Mouse (Mus musculus) hematopoietic stem cell, adult 5-6 weeks (primary cell): ENCODE measurements around the gene Idua. TPM values are rescaled to one million over a fixed set of nuclear protein-coding genes. Genes with fewer than 3 reads are reported as not detected.

Experiments used
- ATAC-seq, 2 experiments: fragments of 125-278 bp in 1 of 2; replicated peaks in 1 of 2; 2 replicates each; pipeline ENCODE4 v1.8.0; 2016 to 2017; ENCODE audit warnings: inconsistent platforms in 2 of 2, mild to moderate bottlenecking in 2 of 2, moderate number of reproducible peaks in 2 of 2, low read depth in 1 of 2, moderate TSS enrichment in 1 of 2; ENCODE audit not compliant: low FRiP score in 2 of 2, poor library complexity in 2 of 2, severe bottlenecking in 2 of 2, insufficient read depth in 1 of 2, low TSS enrichment in 1 of 2
- total RNA-seq: library from RNA; stranded (forward); fragments of 172-1452, 232-1000 nt; gene quantifications from 2 replicates; pipeline ENCODE4 v1.2.3, GENCODE M21; 2017

Gene Idua
- total RNA-seq, 1 experiment from 2014 or later: 10.9 TPM

DNA sequence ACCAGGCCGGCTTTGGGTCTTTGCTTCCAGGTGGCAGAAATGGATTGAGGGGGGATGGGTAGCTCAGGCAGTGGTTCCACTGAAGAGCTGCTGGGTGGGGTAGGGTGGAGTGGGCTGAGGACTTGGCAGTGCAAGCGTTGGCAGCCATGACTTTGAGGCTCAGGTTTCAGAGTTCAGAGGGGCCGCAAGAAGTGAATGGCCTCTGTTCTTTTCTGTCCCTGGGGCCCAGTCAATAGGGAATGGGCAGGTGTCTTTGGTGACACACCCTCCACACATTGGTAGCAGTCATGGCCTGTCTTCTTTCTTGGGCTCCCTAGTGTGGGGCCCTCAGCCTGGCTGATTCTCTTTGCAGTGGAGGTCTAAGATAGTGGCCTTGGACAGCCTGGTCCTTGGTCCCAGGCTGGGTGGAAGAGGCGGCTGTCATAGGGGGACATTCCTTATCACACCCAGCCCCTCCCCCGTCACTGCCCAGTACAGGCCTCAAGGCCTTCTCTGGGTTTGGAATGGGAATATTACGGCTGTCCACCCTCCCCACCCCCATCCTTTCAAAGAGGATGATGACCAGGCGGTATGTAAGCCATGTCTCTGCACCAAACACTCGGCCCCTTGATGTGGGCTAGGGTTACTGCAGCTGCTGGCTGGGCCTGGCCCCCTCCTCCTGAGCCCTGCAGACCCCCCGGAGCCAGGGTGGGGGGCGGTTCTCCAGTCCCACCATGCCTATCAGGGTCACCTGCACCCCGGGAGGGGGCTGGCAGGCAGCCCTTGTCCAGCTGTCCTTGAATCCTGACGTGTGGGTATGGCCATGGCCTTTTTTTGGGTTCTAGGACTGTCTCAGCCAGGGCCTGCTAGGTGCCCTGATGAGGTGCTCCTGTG is 43.9 kb downstream of the Idua start:
- ATAC-seq: no peak

DNA sequence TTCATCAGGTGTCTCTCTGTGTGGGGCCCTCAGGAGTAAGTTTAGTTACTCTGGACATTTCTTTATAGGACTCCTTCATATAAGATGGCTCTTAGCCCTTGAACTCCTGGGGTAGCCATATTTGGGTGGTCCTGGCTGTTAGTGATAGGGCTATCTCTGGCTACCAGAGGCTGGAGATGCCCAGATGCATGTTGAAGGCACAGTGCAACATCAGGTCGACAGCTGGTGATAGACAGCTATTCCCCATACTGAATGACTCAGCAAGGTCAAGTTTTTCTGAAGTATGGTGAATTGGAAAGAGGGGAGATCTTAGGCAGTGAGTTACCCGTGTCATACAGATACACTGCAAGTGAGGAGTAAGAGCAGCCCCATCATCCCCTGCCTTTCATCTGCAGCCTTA is 47.6 kb downstream of the Idua start:
- ATAC-seq: no peak

DNA sequence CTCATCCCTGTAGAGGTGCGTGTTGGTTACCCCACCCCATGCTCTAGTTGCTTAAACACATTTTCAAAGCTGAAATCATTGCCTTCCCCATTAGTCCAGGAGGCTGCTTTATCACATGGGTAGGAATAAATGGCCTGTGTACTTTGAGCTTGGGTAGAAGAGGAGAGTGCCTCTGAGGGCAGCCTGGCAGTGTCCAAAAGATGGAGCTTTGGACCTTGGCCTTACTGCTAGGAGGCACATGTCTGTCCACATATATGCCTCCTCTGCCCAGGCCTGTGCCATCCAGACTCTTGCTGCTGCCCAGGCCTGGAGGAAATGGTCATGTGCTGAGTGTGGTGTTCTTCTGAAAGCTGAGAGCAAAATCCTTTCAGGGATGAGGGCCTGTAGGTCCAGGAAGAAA is 48.3 kb downstream of the Idua start:
- no peak for ATAC-seq

DNA sequence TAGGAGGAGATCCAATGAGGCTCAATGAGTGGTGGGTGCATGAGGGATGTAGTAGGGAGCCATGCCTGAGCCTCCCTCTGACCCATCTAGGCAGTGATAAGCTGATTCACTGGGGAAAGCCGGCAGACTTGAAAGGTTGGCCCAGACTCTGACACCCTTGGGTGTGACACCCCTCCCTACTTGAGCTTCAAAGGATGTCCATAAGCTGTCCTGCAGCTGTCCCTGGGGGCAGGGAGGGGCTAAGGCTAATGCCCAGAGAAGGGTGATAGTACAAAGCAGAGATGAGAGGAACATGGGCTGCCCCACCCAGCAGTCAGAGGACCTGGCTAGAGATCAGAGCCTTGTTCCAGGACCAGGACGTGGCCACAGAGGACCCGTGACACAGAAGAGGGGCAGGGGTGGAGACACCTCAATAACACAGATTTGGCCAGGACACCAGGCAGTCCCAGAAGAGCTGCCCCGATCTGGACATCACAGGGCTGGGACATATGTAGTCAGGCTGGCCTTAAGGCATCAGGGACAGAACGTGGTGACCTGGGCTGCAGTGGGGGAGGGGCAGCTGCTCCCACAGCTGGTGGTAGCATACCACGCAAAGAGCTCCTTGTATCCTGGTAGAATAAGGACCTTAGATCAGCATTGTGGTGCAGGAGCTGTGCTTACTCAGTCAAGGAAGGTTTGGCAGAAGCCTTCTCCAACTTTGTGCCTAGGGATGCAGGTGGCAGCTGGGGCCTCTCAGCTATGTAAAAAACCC is 49.0 kb downstream of the Idua start:
- ATAC-seq: no peak

DNA sequence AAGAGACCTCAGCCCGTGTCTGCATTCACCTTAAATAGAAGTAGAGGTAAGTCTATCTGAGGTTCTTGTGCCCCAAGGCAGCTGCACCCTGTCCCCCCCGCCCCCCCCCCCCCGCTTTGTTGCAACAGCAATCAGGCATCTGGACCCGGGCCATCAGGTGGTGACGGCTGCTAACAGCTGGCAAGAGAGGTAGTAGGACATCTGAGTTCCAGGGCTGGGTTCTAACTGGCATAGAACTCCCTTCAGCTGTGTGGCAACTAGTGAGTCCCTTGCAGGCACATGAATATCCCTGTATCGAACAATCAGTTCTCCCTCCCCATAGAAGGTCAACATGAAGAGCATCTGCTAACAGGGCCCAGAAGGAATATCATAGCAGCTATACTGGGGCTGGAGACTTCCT is 51.8 kb downstream of the Idua start:
- ATAC-seq: no peak

DNA sequence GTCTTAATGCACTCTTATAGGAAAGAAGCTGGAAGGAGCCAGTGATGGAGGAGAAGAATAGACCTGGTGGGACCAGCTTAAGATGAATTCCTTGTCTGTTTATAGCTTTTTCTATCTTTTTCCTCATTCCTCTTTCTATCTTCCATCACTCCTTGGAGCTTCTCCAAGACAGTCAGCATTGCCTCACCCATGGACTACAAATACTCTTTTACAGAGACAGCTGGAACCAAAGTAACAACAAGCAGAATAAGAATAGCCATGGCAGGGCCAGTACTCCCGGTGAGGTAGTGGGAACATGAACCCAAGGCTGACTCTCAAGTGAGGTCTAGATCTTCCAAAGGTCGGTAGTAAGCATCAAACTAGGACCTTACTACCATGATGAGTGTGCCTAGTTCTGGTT is 53.0 kb downstream of the Idua start:
- no peak for ATAC-seq

DNA sequence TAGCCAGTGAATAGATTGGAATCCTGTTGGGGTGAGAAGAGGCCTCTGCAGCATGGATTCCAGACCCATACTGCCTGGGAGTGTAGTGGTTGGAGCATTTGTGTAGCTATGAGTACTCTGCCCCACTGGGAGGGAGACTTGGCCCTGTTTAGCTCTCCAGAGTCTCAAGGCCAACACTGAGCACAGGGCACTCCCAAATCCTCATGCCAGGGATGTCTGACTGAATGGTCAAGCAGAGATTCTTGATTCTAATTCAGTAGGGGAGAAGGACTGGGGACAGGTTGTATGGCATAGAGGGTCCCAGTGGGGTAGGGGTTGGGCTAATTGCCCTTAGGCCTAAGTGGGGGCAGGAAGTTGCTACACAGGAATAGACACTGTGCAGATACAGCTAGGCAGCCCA is 53.6 kb downstream of the Idua start:
- ATAC-seq: no peak

DNA sequence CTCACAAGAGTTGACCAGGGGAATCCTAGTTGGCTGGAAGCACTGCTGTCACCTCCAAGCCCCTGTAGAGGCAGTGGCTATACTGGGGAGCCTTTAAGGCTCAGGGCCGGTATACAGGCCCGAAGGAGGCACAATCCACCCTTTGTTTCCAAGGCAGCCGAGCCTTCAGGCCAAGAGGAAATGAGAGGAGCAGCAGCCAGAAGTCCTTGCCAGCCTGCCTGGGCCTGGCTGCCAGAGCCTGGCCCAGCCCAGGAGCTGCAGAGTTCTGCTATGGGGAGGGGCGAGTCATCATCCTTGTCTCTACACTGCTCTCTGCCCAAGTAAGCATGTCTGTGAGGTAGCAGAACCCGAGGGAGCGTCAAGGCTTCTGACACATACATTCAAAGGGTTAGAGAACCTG is 54.0 kb downstream of the Idua start:
- 0 out of 4 replicates have a peak, but pooled peaks of 1 of the 2 experiments have one; percentile 14 for ATAC-seq

DNA sequence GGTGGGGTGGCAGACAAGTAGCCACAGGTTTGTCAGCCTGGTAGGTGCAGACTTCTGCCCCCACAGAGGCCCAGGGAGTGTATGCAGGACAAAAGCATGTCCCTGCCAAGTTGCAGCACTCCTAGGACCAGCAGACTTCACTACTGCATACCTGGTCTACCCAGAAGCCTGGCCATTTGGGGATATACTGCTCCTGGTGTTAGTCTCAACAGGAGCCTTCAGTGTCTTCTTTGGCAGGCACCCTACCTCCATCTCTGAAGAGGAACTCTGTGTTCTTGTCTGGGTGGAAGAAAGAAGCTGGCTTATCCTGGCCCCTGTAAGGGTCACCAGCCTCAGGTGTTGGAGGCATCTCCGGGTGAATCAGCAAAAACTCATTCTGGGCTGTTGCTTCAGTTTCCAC is 55.8 kb downstream of the Idua start:
- ATAC-seq: no peak

DNA sequence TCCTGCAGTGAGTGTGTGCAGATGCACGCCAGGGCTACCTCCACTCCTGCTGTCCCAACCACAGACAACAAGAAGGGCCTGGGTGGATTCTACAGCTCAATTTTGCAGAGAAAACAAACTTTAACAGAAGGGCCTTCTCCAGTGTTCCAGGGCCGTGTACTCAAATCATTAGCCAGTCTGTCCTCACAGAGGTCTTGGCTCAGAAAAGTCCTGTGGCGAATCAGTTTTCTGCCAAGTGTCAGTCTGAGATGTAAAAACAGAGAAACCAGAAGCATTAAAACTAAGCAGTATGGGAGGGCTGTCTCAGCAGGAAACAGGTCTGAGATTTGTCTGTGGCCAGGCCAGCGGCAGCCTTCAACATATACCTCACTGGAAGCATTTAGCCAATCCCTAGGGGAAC is 57.9 kb downstream of the Idua start:
- no peak for ATAC-seq

DNA sequence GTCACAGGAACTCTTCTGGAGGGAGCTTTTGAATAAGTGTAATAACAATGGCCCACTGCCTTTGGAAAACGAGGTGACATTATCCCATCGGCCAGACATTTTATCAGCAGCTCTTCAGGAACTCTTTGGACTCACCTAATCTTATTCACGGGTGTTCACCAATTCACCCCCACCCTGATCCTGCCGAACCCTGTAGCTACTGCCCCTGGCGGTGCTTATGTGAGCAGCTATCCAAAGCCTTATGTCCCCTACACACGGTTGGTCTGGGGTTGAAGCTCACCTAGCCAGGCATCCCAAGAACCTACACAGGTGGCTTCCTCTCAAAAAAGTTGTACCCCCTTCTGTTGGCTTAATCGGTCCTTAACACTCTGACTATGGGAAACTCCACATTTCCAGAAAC is 59.6 kb downstream of the Idua start:
- no peak for ATAC-seq

DNA sequence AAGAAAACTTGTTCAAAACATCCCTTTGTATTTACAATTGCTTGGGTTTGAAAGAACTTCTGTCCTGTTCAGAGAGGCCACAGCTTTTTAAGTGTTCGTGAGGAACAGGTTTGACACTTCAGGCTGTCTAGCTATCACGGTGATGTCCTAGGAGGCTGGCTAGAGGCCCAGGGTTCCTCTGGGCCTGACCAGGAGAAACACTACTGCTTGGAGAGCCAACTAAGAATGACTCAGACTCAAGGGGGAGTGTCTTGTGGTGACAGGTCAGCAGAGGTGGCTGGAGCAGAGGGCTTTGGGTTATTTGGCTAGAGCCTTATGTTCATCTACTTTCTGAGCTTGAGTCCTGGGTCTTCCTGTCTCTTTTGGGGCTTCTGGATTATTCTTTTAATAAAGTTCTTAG is 63.9 kb downstream of the Idua start:
- ATAC-seq: no peak

DNA sequence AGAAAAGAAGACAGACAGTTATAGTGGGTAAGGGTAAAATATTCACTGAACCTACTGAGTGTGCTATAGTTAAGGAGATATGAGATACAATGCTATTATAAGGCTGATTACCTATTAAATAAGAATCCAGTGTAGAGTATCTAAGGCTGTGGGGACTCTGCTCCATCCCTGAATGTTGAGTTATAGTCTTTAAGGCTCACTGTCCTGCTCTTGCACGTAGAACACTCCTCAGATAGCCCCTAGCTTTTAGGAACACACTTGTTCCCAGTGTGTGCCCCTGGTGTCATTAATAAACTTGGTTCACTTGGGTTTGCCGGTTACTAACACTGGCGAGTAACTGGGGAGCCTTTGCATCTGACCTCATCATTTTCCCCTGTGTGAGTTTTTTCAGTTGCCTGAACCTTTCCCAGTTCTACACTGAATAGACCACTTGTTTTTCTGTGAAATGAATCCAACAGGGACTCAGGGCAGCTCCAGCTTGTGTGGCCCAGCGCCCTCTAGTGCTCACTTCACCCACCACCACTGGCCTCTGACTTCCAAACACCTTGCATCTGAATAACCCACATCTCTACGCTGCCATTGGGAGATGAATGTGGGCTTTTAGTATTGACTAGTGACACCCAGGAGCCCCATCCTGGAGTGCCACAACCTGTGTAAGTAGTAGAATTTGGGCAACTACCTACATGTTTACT is 66.6 kb downstream of the Idua start:
- peak; percentile 82 to 85 for ATAC-seq

DNA sequence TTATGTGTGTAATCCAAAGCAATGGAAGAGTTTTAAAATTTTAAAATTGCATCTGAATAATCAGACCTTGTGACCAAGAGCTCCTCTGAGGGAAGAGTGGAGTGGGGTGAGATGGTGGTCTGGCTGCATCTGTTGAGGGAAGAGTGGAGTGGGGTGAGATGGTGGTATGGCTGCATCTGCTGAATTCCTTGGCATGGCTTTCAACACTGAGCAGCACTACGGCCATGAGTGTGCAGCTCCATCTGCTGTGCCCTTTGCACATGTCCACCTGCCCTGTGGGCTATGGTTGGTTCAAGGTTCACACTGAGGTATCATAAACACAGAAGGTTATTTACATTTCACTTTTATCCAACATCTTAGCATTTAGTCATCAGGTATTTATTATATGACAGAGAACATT is 67.3 kb downstream of the Idua start:
- no peak for ATAC-seq

Other genes starting within 250 kb of the Idua start
- 109 and 213 TPM in 2 replicates for gene Atp5k, start 225.9 kb upstream of the Idua start, total RNA-seq
- 0.30 and 0.81 TPM in 2 replicates for gene Mfsd7a, start 211.4 kb upstream of the Idua start, total RNA-seq
- 12.3 and 19.4 TPM in 2 replicates for gene Pcgf3, start 199.1 kb upstream of the Idua start, total RNA-seq
- gene Cplx1, start 110.3 kb upstream of the Idua start, total RNA-seq: not detected in 2 replicates
- 91.3 and 96.3 TPM in 2 replicates for gene Gak, start 30.6 kb upstream of the Idua start, total RNA-seq
- 16.2 and 23.0 TPM in 2 replicates for gene Tmem175, start 30.6 kb upstream of the Idua start, total RNA-seq
- 4.7 and 23.1 TPM in 2 replicates for gene Dgkq, start 9.3 kb downstream of the Idua start, total RNA-seq
- gene Slc26a1, start 15.2 kb downstream of the Idua start, total RNA-seq: 1.1 and 1.8 TPM in 2 replicates
- gene Fgfrl1, start 32.1 kb downstream of the Idua start, total RNA-seq: 3.5 and 5.0 TPM in 2 replicates
- not detected in 2 replicates for gene Rnf212, start 114.7 kb downstream of the Idua start, total RNA-seq
- gene Tmed11, start 135.0 kb downstream of the Idua start, total RNA-seq: not detected in 2 replicates
- not detected in 2 replicates for gene Vmn2r8, start 148.5 kb downstream of the Idua start, total RNA-seq
- not detected in 2 replicates for gene Vmn2r9, start 192.3 kb downstream of the Idua start, total RNA-seq